Mouse (Mus musculus): Measurements from ENCODE around the gene Ppp1r13b.

Ppp1r13b gene

DNA sequence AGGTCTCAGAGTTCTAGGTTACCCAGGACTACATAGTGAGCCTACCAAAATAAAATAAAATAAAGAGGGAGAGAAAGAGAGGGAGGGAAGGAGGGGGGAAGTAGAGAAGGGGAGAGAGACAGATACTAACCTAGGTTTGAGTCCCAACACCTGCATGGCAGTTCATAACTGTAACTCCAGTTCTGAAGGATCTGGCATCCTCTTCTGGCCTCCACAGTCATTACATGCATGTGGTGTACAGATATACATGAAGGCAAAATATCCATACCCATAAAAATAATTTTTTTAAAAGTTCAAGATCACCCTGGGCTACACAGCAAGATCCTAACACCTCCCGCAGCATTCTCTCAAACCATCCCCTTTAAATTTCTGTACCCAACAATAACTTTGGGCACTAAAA lies 20.9 kb downstream of the Ppp1r13b start:
- in situ Hi-C loops (cut with MboI, MseI) = no loop called here

DNA sequence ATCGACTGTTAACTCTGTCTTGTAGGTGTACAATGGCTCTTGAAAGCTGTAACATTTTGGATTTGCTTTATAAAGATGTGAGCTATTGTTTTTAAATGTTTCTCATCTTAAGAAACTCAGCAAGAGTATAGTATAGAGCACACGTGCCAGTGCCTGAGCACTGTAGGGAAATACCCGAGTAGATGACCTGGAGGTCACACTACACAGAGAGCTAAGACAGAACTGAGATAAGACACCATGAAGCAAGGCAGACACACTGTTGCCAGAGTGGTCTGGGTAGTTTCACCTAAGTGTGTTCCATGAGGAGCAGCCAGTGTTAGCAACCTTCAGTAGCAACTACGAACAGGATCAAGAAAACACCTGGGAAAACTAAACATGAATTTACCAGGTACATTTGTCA lies 25.1 kb downstream of the Ppp1r13b start:
- in situ Hi-C loops (cut with MboI, MseI) = no loop called here

DNA sequence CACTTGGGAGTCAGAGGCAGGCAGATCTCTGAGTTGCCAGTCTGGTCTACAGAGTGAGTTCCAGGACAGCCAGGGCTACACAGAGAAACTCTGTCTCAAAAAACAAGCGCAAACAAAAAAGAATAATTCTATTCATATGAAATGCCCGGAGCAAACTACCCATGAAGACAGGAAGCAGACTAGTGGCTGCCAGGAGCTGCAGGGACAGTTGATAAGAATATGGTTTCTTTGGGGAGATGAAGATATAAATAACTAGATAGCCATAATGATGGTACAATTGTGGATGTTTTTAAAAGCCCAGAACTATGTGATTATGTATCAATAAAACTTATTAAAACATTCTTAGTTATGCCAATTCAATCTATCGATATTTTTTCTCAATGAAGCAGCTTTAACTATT lies 25.9 kb downstream of the Ppp1r13b start:
- in situ Hi-C loops (cut with MboI, MseI) = no loop called here

- in situ Hi-C loops (cut with MboI, MseI) = loop anchor here in 1 of 2 experiments (5.0 kb wide), 1 partner anchor 74 kb away; no protein-coding TSS in a partner anchor
Measured at GRCm38 (mm10) chr12:111878213-111878612, 29.7 kb downstream of the Ppp1r13b start.

GRCm38 (mm10) chr12:111875499-111875898 lies 32.4 kb downstream of the Ppp1r13b start:
- in situ Hi-C loops (cut with MboI, MseI) = loop anchor here in 1 of 2 experiments (5.0 kb wide), 1 partner anchor 77 kb away; no protein-coding TSS in a partner anchor

DNA sequence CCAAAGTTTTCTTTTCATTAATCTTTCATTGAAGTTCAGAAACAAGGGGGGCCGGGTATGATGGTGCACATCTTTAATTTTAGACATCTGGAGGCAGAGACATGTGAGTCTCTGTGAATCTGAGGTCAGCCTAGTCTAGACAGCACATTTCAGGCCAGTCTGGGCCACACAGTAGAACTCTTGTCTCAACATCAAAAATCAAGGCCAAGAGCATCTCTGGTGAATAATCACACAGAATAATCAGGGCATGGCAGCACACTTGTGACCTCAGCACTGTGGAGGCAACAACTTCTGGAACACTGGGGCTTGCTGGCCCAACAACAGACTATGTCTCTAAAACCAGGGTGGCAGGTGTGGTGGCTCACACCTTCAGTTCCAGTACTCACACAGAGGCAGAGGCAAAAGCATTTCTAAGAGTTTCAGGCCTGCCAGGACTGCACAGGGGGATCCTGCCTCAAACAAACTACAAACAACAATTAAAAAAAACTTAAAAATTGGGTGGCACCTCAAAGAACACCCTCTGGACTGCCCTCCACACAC lies 33.2 kb downstream of the Ppp1r13b start:
- in situ Hi-C loops (cut with MboI, MseI) = loop anchor here in 1 of 2 experiments (5.0 kb wide), 1 partner anchor 78 kb away; no protein-coding TSS in a partner anchor

DNA sequence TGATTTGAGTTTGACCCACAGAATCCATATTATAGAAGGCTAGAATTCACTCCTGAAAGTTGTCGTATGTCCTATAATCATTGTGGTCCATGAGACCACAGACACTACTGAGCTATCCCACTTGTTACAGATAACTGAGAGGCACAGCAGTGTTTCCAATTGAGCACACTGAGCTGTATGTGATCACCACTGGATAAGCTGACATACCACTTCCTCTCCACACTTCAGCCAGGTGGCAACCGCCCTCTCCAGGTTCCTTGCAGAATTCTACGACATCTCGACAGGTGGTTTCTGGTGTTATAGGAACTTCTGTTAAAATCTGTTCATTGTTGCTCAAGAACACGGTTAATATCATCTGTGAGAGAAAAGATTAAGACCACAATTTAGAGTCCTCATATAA lies 35.8 kb downstream of the Ppp1r13b start:
- in situ Hi-C loops (cut with MboI, MseI) = no loop called here

DNA sequence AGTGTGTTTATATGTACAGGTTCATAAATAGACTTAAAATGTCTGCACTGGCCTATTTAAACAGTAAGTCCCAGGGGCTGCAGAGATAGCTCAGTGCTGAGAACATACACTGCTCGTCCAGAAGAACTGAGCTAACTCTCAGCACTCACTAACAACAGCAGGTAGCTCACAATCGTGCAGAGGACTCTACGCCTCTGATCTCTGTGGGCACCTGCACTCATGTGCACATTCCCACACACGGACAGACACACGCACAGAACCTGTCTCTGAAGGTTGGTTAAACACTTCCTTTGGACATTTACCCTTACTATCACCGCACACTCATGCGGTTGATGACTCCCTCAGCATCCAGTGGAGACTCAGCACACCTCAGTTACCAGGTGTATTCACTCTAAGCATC lies 37.1 kb downstream of the Ppp1r13b start:
- in situ Hi-C loops (cut with MboI, MseI) = no loop called here

- in situ Hi-C loops (cut with MboI, MseI) = no loop called here
Measured at GRCm38 (mm10) chr12:111869806-111870205, 38.1 kb downstream of the Ppp1r13b start.

DNA sequence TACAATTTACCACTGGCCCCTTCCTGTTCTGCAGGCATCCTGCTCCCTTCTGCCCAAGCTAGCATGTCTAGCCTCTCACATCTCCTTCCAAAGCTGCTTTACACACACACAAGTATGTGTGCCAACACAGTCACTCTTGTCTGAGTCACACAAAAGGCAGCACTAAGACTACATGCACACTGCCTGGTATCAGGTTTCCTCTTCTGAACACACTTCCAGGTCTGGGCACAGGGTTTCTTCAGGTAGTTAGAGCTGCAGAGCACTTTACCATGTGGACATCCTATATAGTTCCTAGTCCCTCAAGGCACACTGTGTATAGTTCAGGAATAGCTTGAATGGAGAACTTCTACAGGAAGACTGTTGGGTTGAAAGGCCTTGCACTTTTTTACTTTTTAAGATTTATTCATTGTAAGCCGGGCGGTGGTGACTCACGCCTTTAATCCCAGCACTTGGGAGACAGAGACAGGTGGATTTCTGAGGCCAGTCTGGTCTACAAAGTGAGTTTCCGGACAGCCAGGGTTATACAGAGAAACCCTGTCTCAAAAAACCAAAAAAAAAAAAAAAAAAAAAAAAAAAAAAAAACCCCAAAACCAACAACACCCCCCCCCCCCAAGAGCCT lies 43.6 kb downstream of the Ppp1r13b start:
- in situ Hi-C loops (cut with MboI, MseI) = no loop called here

- in situ Hi-C loops (cut with MboI, MseI) = no loop called here
Measured at GRCm38 (mm10) chr12:111855448-111855847, 52.5 kb downstream of the Ppp1r13b start.

DNA sequence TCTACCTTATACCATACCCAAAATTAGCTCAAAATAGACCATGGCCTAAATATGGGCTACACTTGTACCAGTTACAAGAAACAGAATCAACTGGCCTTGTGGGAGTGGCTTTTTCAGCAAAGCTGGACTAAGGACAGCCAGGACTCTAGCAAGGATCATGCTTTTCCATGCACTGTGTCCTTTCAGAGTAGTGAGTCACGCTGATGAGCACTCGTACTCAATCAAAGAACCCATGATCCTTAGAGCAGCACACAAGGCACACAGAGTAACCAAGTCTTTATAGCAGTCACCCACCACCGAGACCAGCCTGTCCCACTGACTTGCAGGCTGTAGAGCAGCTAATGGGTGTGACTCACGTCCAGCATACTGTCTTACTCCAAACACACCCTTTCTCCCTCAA lies 54.4 kb downstream of the Ppp1r13b start:
- in situ Hi-C loops (cut with MboI, MseI) = no loop called here

DNA sequence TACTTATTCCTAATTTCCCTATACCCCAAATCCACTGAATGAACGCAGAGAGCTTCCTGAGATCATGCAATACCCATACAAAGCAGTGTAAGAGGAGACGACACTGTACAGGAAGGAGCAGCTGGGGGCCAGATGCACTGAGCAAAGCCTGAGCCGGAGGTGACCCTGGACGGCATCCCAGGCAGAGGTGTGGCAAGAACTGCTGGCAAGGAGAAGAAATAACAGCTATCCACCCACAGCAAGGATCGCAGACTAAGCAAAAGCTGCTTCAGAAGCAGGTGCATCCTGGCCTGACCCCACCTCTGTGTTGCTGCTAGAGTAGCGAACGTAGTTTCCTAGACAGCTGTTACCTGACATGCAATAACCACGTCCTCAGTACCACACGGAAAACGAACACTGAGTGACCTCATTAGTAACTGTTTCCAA lies 54.9 kb downstream of the Ppp1r13b start:
- in situ Hi-C loops (cut with MboI, MseI) = no loop called here

GRCm38 (mm10) chr12:111851745-111852144 lies 56.2 kb downstream of the Ppp1r13b start:
- in situ Hi-C loops (cut with MboI, MseI) = no loop called here

DNA sequence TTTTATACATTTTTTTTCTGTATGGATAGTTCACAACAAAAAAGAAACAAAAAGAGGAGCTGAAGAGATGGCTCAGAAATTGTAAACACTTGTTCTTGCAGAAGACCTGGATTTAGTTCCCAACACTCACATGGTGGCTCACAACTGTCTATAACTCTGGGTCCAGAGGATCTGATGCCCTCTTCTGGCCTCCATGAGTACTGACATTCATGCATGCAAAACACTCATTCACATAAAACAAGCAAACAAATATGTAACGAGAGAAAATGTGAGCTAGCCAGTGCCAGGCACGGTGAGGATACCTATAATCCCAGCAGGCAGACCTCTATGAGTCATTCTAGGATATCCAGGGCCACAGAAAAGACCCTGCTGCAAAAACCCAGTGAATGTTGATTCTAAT lies 56.7 kb downstream of the Ppp1r13b start:
- in situ Hi-C loops (cut with MboI, MseI) = no loop called here

GRCm38 (mm10) chr12:111848300-111848798 lies 59.6 kb downstream of the Ppp1r13b start:
- in situ Hi-C loops (cut with MboI, MseI) = no loop called here

DNA sequence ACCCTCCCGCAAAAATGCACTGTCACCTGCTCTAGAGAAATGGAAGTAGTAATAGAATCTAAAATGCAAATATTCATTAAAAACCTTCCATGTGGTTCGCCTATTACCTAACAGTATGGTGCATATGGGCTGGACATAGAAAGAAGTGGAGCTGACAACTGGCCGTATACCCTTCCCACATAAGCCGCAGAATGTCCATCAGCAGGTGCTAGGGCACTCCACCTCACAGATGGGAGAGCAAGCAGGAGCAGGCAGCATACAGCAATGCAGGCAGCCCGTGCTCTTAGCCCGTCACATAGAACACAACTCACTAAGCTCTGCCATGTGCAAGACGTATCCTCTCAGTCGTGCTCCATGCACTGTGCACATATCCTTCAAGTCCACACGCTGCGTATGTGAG lies 61.1 kb downstream of the Ppp1r13b start:
- in situ Hi-C loops (cut with MboI, MseI) = no loop called here

- in situ Hi-C loops (cut with MboI, MseI) = no loop called here
Measured at GRCm38 (mm10) chr12:111845953-111846352, 62.0 kb downstream of the Ppp1r13b start.

GRCm38 (mm10) chr12:111843470-111843869 lies 64.4 kb downstream of the Ppp1r13b start:
- in situ Hi-C loops (cut with MboI, MseI) = no loop called here

DNA sequence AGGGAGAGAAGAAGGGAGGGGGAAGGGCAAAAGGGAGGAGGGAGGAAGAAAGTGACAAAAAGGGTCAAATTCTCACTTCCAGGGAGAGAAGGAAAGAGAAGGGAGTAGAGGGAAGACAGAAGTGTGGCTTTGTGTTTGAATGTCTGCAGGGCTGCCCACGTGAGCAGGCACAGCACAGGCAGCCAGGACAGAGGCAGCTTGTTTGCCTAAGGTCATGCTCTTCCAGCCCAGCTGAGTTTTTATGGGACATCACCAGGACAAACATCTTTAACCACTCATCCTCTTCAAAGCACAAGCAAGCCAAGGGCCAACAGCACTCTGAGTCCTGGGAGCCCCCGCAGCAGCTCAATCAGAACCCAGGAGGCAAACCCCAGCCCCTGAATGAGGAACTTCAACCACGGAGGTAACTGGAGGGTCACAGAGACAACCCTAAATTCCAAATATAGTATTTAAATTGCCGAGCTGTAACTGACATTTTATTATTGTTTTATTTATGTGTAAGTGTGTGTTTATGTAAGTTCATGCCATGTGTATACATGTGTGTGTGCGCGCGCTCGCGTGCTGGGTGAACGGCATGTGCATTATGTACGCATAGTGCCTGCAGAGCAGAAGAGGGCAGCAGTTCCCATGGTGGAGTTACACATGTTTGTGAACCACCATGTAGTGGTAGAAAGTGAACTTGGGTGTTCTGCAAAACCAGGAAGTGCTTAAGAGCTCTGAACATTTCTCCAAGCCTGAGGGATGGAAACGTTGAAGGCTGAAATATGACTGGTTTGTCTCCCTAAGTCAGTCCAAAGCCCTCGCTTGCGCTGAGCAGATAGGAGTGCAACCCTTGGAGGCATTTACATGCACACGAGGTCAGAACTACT lies 65.1 kb downstream of the Ppp1r13b start:
- in situ Hi-C loops (cut with MboI, MseI) = no loop called here

GRCm38 (mm10) chr12:111833457-111833856 lies 74.5 kb downstream of the Ppp1r13b start:
- in situ Hi-C loops (cut with MboI, MseI) = loop anchor here in 1 of 2 experiments (10.0 kb wide), 1 partner anchor 711 kb away; no protein-coding TSS in a partner anchor

DNA sequence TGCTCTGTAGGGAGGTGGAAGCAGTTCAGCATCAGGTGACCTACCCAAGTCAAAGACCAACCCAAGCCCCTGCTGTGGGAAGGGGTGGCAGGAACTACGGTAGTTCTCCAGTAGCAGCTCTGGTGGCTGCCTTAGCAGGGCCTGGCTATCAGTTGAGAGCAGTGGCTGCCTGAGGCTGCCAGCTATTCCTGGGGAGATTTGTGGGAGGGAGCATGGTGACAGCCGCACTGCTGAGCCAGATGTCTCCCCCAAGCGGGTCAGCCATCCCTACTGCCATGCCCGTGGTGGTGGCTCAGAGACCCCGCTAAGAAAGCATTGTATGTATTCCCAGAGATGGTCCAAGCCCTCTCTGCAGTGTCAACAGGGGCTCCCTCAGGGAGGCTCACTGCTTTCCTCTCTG lies 75.3 kb downstream of the Ppp1r13b start:
- in situ Hi-C loops (cut with MboI, MseI) = loop anchor here in 1 of 2 experiments (10.0 kb wide), 1 partner anchor 712 kb away; no protein-coding TSS in a partner anchor

All from T-helper 17 cell (primary cell).